Mouse (Mus musculus) G1E (cell line): ENCODE results near the gene Mtx3. TPM values are rescaled to one million over a fixed set of nuclear protein-coding genes. Genes with fewer than 3 reads are reported as not detected.
A peak's percentile ranks its signal among the peaks of the same experiment; 100 is the strongest.

Experiments
- ATAC-seq: 2 replicates; pipeline ENCODE4 v1.8.0; 2016; ENCODE audit warnings: mild to moderate bottlenecking; ENCODE audit not compliant: insufficient number of reproducible peaks, poor library complexity, low FRiP score, severe bottlenecking; ENCODE audit errors: extremely low read depth
- DNase-seq: peaks from one replicate; pipeline ENCODE4 v3.0.0; 2012; ENCODE audit warnings: low spot score
- H3K27me3 ChIP-seq: 2 replicates; pipeline ENCODE4 v1.6.1; 2012; ENCODE audit warnings: mild to moderate bottlenecking, low read length, inconsistent platforms; ENCODE audit not compliant: insufficient read depth
- H3K36me3 ChIP-seq: replicated peaks from 2 replicates; pipeline ENCODE3; 2012; ENCODE audit warnings: mild to moderate bottlenecking, inconsistent platforms
- H3K4me1 ChIP-seq: 2 replicates; pipeline ENCODE4 v1.6.1; 2012; ENCODE audit warnings: low read depth, low read length, inconsistent platforms, mixed read lengths; ENCODE audit not compliant: insufficient read depth
- H3K4me3 ChIP-seq: 2 replicates; pipeline ENCODE4 v1.5.1; 2012; ENCODE audit warnings: low read depth, mild to moderate bottlenecking, inconsistent platforms, low read length, moderate library complexity, mixed read lengths
- H3K9me3 ChIP-seq: replicated peaks from 2 replicates; pipeline ENCODE4 v1.6.1; 2012; ENCODE audit warnings: inconsistent platforms
- CTCF ChIP-seq: IDR thresholded peaks from 2 replicates; pipeline ENCODE4 v1.5.1; 2012; ENCODE audit warnings: low read depth, low read length, inconsistent platforms, mixed read lengths
- GATA1 ChIP-seq: IDR thresholded peaks from 2 replicates; pipeline ENCODE4 v1.6.1; 2012; ENCODE audit warnings: borderline replicate concordance, low read length, inconsistent platforms, mixed read lengths
- GATA2 ChIP-seq: IDR thresholded peaks from 2 replicates; pipeline ENCODE4 v1.6.1; 2012; ENCODE audit warnings: low read depth, low read length, inconsistent platforms, borderline replicate concordance
- POLR2AphosphoS5 ChIP-seq: IDR thresholded peaks from 2 replicates; pipeline ENCODE4 v1.6.1; 2012; ENCODE audit warnings: low read depth, low read length, inconsistent platforms; ENCODE audit not compliant: insufficient replicate concordance
- TAL1 ChIP-seq: conservative IDR thresholded peaks from 2 replicates; pipeline ENCODE4 v1.6.1; 2012; ENCODE audit warnings: low read depth, low read length, inconsistent platforms, mixed read lengths
- polyA plus RNA-seq: library from polyadenylated mRNA; stranded (reverse); fragments of >175 nt; gene quantifications from 2 replicates; pipeline ENCODE4 v1.2.3, GENCODE M21; 2012
- total RNA-seq, 2 experiments: library from RNA; stranded (forward) in 1 of 2; stranded (reverse) in 1 of 2; fragments of 200-1000 nt in 1 of 2; fragments of >200 nt in 1 of 2; fragmentation: Nextera tagmentation in 1 of 2; gene quantifications; 2 replicates each; pipeline ENCODE4 v1.2.3; 2014 to 2017

The Mtx3 gene
- total and polyA plus RNA-seq, 3 experiments: 2.1 to 25.8 (median 19.1) TPM

GRCm38 (mm10) chr13:92816329-92816728 lies 28.2 kb upstream of the Mtx3 start:
- TF ChIP-seq GATA2 (no peak), GATA1 (no peak), CTCF (no peak), POLR2AphosphoS5 (no peak), TAL1 (no peak)
- ATAC-seq: no peak
- no peak overlapping the region for H3K4me3 ChIP-seq

GRCm38 (mm10) chr13:92817357-92817756 lies 27.2 kb upstream of the Mtx3 start:
- Histone ChIP-seq H3K4me1 (no peaks in the 10 kb centered on the region), H3K36me3 (no peaks in the 10 kb centered on the region), H3K27me3 (peaks cover 12% of the 10 kb centered on the region; the same call in 1 of the 2 replicates), H3K9me3 (no peaks in the 10 kb centered on the region), H3K4me3 (no peak overlapping the region)
- ATAC-seq (no peak), DNase-seq (no peak)
- TF ChIP-seq CTCF: no peak
- no peak for TF ChIP-seq POLR2AphosphoS5
- no peak for TF ChIP-seq GATA1
- TF ChIP-seq GATA2: no peak

More at GRCm38 (mm10) chr13:92816329-92816728, 28.2 kb upstream of the Mtx3 start:
- H3K9me3 ChIP-seq: no peaks in the 10 kb centered on the region
- no peaks in the 10 kb centered on the region for H3K4me1 ChIP-seq
- no peaks in the 10 kb centered on the region for H3K36me3 ChIP-seq
- peaks cover 9% of the 10 kb centered on the region; the same call in 1 of the 2 replicates for H3K27me3 ChIP-seq
- no peak for DNase-seq

- ATAC-seq: no peak
- H3K4me3 ChIP-seq: no peak overlapping the region; the same call in 1 of the 2 replicates
Observed at GRCm38 (mm10) chr13:92828820-92829219, 15.7 kb upstream of the Mtx3 start.

GRCm38 (mm10) chr13:92833162-92833561 lies 11.4 kb upstream of the Mtx3 start:
- peaks cover 3% of the 10 kb centered on the region; the same call in 1 of the 2 replicates for H3K4me1 ChIP-seq
- H3K27me3 ChIP-seq: peaks cover 12% of the 10 kb centered on the region
- no peaks in the 10 kb centered on the region for H3K36me3 ChIP-seq
- DNase-seq (no peak), ATAC-seq (no peak)
- H3K4me3 ChIP-seq: no peak overlapping the region
- TF ChIP-seq GATA2 (no peak), POLR2AphosphoS5 (no peak), CTCF (no peak), GATA1 (no peak), TAL1 (no peak)
- H3K9me3 ChIP-seq: no peaks in the 10 kb centered on the region

More at GRCm38 (mm10) chr13:92828820-92829219, 15.7 kb upstream of the Mtx3 start:
- no peaks in the 10 kb centered on the region for H3K36me3 ChIP-seq
- H3K27me3 ChIP-seq: peaks cover 21% of the 10 kb centered on the region
- no peaks in the 10 kb centered on the region for H3K9me3 ChIP-seq
- DNase-seq: no peak
- TF ChIP-seq POLR2AphosphoS5 (no peak), GATA2 (no peak), TAL1 (no peak), GATA1 (no peak), CTCF (no peak)
- peaks cover 7% of the 10 kb centered on the region; the same call in 1 of the 2 replicates for H3K4me1 ChIP-seq

GRCm38 (mm10) chr13:92846438-92846837 lies 1.9 kb downstream of the Mtx3 start:
- ATAC-seq (no peak), DNase-seq (no peak)
- TF ChIP-seq TAL1 (no peak), POLR2AphosphoS5 (no peak), GATA1 (no peak), GATA2 (no peak), CTCF (no peak)
- no peaks in the 10 kb centered on the region for H3K27me3 ChIP-seq
- peaks cover 37% of the 10 kb centered on the region for H3K36me3 ChIP-seq
- H3K4me1 ChIP-seq: peaks cover 36% of the 10 kb centered on the region
- no peaks in the 10 kb centered on the region for H3K9me3 ChIP-seq
- H3K4me3 ChIP-seq: no peak overlapping the region

GRCm38 (mm10) chr13:92847336-92847735 lies 2.8 kb downstream of the Mtx3 start:
- no peaks in the 10 kb centered on the region for H3K27me3 ChIP-seq
- ATAC-seq (no peak), DNase-seq (peak; percentile 13)
- no peak overlapping the region; the same call in 1 of the 2 replicates for H3K4me3 ChIP-seq
- no peaks in the 10 kb centered on the region for H3K9me3 ChIP-seq
- H3K4me1 ChIP-seq: peaks cover 36% of the 10 kb centered on the region
- peaks cover 43% of the 10 kb centered on the region for H3K36me3 ChIP-seq
- TF ChIP-seq GATA2 (no peak), TAL1 (peak; percentile 62)

- ATAC-seq: peak; percentile 87
Observed at GRCm38 (mm10) chr13:92848002-92848401, 3.4 kb downstream of the Mtx3 start.

More at GRCm38 (mm10) chr13:92848002-92848401, 3.4 kb downstream of the Mtx3 start:
- Histone ChIP-seq H3K27me3 (no peaks in the 10 kb centered on the region), H3K4me1 (peaks cover 36% of the 10 kb centered on the region), H3K9me3 (no peaks in the 10 kb centered on the region), H3K4me3 (no peak overlapping the region; the same call in 1 of the 2 replicates), H3K36me3 (peaks cover 48% of the 10 kb centered on the region)
- peak; percentile 73 for DNase-seq
- TF ChIP-seq TAL1 (peak; percentile 86), GATA2 (no peak)
